Mouse (Mus musculus) G1E (cell line): Measurements from ENCODE around the gene Nemf.

ENCODE experiments used
- CTCF ChIP-seq: IDR thresholded peaks from 2 replicates; pipeline ENCODE4 v1.5.1; 2012; ENCODE audit warnings: low read depth, low read length, inconsistent platforms, mixed read lengths
- POLR2AphosphoS5 ChIP-seq: IDR thresholded peaks from 2 replicates; pipeline ENCODE4 v1.6.1; 2012; ENCODE audit warnings: low read depth, low read length, inconsistent platforms; ENCODE audit not compliant: insufficient replicate concordance
- TAL1 ChIP-seq: conservative IDR thresholded peaks from 2 replicates; pipeline ENCODE4 v1.6.1; 2012; ENCODE audit warnings: low read depth, low read length, inconsistent platforms, mixed read lengths

DNA sequence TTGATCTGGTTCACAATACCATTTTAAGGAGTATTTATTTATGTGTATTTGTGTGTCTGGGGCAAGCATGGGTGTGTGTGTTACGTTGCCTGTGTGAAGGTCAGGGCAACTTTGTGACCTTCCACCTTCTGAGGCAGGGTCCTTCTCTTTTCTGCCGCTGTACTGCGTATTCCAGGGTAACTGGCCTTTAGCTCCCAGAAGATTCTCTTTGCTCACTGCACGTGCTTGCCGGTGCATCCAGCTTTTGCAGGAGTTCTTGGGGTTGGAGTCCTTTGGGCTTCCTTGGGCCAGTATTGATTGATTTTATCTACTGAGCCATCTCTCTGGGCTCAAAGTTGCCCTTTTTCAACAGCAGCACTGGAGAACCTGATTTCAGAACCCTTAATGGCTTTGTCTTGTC, 27.6 kb upstream of the Nemf start:
- TF ChIP-seq CTCF (no peak), POLR2AphosphoS5 (no peak), TAL1 (no peak)
